Mouse (Mus musculus) telencephalon, adult 2 months (tissue): ENCODE measurements at regions not wholly inside any gene's neighbourhood (a gene's known extent, or its start where the extent isn't known, plus 50 kb on each side); places are given as distances from the start of the nearest gene placed in this dataset.

Experiments
- DNase-seq: peaks from one replicate; pipeline ENCODE4 v3.0.0-alpha.2; 2011; ENCODE audit warnings: low read depth, low spot score

DNA sequence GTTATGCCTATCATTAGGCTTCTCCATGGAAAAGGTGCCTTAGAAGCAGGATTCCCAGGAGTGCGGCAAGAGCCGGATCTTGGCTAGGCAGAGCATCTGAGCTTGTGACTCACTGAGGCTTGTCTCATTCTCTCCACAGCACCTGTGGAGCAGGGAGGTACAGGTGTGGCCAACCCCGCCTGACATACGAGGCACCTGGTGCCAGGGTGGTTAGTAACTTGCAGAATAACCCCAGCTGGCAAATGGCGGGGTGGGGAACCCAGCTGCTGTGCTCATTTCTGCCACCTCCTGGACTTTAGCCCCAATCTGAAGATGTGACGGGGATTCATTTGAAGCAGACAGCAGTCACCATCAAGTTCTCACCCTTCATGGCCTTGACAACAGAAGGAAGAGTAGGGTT lies 96.2 kb downstream of the Pdgfra start:
- DNase-seq, result no peak

DNA sequence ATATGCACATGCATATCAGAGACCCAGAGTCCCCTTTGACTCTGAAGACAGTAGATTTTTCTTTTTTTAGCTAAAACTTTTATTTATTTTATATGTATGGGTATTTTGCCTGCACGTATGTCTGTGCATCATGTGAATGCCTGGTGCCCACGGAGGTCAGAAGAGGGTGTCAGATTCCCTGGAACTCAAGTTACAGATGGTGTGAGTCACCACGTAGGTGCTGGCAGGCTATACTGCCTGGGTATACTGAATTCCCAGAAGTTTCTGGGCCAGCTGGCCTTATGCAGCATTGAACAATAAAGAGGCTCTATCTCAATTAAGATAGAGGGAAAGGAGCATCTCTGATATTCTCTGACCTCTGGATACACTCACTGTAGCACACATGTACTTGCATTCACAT lies 97.6 kb downstream of the Pdgfra start:
- no peak for DNase-seq

DNA sequence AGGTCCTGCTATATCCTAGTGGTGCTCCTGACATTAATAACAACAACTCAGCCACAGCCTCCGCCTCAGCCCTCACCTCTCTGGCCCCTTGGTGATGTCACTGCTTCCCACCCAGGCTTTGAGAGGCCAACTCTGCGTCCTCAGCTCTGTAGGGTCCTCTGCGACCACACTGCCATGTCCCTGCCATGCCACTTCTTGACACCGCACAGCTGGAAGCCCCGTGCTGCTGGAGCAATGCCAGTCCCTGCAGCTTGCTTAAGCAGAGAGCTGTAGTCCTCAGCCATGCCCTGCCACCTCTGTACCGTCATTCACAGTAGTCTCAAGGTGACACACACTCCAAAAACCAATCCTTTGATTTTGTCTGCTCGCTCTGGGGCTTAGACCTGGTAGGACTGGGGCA lies 101.3 kb downstream of the Pdgfra start:
- no peak for DNase-seq

DNA sequence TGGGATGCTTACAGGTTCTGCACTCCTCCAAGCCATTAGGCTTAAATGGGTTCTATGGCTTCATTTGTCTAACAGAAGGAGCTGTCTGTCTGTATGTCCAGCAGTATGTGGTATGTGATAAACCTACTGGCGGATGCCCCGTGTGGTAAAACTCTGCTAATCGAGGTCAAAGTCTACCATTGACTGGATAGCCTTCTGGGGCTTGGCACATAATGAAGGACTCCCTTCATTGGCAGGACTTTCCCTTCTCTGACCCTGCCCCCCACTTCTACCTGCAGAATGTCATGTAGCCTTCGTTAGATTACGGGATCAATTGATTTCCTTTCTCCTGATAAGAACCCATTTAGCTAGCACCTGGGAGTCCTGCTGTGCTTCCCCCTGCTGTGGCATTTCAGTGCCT lies 101.7 kb downstream of the Pdgfra start:
- DNase-seq, result no peak

DNA sequence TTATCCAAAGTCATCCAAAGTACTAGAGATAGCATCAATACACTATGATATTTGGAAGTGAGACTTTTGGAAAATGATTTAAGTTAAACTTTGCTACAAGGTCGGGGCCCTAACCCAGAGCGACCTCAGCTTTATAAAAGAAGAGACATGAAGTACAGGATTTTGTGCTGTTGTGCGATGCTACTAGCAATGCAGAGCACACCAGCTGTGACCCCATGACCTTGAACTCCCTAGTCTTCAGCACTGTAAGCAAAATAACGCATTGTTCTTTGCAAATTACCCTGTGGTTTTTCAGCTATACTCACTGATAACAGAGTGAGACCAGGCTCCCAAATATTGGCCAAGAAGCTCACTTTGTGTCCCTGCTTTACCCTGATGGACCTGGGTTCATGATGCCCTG lies 104.1 kb downstream of the Pdgfra start:
- no peak for DNase-seq

DNA sequence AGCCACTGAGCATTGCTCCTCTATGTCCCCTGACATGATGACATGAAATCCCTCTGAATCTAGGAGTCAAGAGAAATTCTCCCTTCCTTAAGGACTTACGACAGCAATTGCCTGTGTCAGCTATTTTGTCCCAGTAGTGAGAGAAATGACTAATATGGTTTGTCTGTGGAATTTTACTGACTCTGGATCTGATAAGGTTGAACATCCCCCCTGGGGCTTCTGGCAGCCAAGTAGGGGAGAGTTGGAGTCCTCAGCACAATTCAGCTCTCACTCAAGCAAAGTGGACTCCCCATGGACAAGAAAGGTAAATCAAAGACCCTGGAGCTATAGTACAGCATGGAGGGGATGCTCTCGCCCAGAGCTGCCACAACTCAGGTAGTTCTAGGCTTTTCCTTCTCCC lies 105.0 kb downstream of the Pdgfra start:
- no peak for DNase-seq

DNA sequence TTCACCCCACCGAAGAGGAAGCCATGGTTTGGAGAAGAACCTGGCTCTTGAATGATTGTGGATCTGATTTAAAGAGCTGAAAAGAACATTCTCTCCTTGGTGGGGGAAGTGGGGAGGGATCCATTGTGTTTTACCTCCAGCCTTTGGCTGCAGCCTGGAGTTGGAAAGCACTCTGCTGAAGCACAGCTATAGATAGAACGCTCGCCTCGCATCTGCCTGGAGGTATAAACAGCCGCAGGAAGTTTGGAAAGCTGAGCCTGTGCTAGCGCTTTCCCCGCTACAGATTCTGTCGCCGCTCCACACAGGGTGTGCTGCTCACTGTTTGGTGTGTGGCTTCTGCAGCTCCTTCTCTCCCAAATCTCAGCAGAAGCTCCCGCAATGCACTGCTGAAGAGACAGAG lies 108.2 kb downstream of the Pdgfra start:
- DNase-seq, result peak; percentile 60

DNA sequence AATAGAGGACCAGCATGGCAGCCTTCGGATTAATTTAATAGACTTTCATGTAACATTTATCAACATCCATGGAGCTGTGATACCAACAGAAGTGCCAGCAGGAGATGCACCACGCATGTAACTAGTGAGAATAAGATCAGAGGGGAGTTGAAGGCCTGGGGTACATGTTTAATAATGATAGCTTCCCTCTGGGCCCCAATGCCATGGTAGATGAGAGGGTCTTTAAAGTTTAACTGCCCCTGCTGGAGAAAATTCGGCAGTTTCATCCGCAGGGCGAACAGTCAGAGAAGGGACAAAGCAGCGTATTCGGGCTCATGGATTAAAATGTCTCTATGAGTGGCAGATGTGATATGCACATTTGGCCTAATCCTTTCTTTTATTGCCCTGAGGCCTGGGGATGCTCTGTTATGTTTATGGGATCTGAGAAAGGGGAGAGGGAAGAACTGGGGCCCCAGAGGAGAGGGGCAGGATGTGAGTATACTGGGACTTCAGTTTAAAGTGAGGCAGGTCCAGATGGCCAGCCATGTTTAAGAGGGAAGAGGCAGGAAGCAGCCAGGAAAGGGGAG lies 114.1 kb downstream of the Pdgfra start:
- no peak for DNase-seq

DNA sequence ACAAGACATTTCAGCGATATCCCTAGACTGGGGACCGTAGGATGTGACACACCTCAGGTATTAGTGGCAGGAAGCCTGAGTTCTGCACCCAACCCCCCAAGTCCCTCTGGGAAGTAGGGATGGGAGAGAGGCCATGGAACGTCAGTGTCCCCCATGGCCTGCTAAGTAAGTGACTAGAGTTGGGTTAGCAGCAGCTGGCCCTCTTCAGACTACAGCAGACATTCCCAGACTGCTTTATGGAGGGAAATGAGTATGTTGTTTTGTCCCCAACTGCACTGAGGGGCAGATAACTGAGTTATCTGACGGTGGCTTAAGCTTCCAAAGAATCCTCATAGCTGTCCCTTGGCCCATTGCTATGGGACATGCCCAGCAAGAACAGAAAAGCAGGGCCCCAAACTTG lies 114.8 kb downstream of the Pdgfra start:
- DNase-seq, result no peak

DNA sequence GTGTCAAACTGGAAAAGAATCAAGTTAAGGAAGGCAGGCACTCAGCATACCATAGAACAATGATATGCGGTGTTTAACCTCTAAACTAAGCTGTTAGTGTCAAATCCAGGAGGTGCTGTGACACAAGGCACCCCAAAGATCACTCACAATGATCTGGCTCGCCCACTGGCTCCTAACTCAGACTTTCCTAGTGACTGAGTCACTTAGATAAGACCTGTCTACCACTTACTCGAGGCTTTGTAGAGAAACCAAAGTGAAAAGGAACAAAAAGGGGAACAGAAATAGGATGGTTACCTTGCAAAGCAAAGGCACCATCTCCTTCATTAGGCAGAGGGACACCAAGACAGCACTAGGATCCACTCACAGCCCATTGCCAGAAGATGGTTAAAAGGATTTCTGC lies 115.7 kb downstream of the Pdgfra start:
- DNase-seq, result no peak

DNA sequence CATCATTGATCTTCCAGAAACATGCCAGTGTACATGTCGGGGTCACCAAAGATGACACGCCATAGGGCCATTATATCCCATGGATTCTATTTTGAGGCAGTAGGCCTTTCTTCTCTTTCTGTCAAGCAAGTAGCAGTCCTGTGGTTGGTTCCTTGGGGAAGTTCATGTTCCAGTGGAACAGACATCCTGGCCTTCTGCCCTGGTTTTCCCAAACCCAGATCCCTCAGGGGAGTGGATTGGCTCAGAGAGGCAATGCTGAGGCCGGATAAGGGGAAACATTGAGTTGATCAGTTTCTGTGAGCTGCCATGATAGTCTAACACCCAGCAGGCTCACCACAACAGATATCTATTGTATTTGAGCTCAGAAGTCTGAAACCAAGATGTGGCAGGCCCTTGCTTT lies 125.9 kb downstream of the Pdgfra start:
- DNase-seq, result no peak

DNA sequence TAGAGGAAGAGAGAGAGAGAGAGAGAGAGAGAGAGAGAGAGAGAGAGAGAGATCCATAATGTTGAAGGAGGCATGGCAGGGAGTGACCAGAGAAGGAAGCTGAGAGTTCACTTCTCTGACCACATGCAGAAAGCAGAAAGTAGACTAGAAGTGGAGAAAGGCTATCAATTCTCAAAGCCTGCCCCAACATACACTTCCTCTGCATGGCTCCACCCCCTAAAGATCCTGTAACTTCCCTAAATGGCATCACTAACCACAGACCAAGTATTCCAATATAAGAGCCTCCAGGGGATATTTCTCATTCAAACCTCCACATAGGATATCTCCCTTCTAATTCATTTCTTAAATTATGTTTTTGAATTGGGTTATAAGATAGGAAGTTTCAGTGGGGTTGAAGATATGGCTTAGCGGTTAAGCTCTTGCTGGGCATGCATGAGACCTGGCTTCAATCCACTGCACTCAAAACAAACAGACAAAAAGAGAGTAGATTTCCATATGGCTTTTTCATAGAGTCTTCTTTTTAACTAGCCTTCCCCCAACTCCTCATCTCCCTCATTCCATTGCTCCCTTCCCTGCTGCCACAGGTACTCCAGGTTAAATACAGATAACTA lies 127.6 kb downstream of the Pdgfra start:
- DNase-seq, result no peak

DNA sequence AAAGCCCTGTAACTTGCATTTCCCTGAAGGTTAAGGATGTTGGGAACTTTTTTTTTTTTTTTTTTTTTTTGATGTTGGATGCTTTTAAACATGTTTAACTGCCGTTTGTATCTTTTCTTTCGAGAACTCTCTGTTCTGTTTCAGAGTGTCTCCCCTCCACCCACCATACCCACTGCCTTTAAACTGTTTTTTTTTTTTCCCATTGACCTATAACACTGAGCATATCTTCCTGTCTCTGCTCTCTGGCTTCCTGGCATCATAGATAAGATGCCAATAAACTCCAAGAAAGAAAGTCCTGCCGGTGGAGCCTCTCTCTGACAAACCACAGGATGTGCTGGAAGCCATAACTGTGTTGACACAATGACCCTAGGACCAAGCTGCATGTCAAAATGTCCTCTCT lies 128.6 kb downstream of the Pdgfra start:
- DNase-seq, result no peak

DNA sequence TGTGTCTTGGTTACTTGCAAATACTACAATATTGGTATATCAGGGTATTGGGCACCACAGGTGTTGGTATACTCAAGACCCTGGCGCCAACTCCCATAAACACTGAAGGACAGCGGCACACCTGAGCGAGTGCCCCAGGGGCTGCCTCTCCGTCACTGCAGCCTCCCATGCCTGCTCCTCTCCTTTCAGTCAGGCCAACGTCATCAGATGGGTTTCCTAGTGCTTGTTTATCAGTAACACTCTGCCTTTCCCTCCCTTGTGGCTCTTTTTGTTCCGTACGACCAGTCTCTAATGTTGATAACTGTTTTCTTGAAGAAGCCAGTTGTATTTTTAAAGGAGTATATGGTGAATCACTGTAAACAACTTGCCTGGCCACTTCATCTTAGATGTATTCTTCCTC lies 129.4 kb downstream of the Pdgfra start:
- no peak for DNase-seq

DNA sequence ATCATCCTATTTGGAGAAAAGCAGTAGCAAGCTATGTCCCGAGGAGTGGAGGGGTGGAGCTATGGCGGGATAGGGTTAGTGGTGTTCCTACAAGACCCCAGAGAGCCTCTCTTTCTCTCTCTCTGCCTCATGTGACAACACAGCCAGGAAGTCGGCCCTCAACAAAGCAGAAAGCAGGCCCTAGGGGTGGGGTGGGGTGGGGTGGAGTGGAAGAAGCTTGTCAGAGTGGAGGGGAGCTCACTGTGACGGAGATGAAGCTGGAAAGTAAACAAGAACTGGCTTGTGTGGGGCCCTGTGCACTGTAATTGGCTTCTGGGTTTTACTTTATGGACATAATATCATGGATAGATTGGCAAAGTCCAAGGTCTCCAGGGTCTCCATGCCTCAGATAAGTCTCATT lies 130.5 kb downstream of the Pdgfra start:
- DNase-seq, result no peak

DNA sequence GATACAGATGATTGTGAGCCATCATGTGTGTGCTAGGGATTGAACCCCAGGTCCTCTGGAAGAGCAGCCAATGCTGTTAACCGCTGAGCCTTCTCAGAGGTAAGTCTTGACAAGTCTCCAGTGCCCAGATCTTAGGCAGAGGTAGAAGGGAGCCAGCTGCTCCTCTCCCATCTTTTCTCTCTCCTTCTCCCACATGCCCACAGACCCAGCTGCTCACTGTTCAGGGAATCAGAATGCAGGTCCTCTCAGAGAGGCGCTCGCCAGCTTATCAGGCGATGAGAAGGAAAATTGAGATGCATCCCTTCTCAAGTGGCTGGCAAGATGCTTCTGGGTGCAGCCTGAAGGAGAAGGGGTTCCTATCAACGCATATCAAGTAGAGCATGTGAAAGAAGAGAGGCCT lies 131.7 kb downstream of the Pdgfra start:
- peak; percentile 16 for DNase-seq

DNA sequence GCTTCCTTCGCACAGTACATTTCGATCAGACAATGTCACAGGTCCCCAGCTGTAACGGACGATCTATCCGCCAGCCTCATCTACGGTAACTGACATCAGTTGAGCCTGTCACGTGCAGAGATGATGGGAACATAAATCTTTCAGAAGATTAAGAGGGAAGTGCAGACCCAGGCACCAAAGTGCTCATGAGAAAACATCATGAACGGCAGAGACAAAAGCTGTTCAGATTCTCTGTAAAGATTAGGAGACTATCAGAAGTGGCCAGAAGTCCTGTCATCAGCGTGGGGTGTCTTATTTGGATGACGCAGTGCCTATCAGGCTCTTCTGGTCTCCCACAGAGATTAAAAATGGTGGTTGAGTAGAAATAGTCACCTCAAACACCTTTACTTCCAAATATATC lies 133.9 kb downstream of the Pdgfra start:
- DNase-seq, result no peak

DNA sequence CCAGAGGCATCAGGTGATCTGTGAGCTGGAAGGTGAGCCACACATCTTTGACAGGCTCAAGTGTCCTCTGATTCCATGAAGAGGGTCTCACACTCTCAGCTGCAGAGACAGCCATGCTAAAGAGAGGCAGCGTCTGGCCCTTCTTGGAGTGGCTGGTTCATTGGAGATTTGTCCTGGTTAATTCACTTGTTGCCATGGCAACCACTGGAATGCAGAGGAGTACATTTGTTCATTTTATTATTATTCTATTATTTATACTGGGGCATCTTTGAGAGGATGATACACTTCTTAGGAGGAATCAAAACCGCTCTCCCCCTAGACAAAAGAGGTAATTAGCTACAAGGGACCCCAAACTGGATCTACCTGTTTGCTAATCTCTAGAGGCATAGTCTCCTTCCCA lies 143.6 kb downstream of the Pdgfra start:
- no peak for DNase-seq

DNA sequence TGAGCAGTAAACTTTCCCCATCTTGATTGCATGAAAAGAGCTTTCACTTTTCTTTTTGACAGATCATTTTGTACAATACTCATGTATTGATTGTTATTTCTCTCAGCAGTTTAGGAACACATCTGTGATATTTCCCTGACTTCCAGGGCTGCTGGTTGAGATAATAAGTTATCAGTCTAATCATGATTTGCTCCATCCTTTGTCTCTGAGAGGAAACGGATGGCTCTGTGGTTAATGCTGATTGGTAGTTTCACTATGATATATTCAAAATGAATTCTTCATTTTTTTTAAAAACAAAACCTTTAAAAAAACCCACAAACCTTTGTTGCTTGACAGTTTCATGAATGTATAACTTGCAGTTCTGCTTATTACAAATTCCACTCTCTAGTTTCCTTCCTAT lies 160.8 kb downstream of the Pdgfra start:
- DNase-seq, result no peak

DNA sequence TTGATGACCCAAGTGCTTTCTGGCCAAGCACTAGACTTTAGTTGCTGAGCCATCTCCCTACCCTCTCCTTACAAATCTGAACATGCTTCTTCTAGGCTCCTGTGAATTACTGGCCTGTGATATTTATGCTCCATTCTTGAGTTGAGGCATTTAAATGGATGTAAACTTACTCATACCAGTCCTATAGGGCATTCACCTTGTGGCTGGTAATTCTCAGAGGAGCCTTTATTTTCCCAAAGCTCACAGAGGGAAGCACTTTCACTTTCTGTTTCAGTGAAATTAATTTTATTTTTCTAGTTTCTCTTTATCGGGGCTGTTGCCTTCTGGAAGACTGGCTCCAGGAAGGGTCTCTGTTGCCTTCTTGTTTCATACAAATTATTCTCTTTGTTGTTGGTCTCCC lies 163.9 kb downstream of the Pdgfra start:
- DNase-seq, result no peak

DNA sequence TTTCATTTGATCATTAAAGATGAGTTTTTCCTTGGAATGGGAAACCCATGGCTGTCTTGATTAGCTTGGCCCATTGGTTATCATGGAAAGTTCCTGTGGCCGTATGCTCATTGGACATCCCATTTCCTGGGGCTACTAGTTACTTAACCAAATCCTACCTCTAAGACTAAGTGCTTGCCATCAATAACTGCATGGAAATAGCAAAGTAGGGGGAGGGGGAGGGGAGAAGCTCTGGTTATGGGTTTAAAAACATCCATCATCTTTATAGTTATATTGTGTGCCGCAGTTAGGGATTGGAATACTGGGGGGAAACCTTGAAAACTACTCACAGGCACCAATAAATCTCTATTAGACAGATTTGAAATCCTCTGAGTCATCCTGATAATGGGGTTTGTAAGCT lies 168.4 kb downstream of the Pdgfra start:
- DNase-seq, result no peak

DNA sequence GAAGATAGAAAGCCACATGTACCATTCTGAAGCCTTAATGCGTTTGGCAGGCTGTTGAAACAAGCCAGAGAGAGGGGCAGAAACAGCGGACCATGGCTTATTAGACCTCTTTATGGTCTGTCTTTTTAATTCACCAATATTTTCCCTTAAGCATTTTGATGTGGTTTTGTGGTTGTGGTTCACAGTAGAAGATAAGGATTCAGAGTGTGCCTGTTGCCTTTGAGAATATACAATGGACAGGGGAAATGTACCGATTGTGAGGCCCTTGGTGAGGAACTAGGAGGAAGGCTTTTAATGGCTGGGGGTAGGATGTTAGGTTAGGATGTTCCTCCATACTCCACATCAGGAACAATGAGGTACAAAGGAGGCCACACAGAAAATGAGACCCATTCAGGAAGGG lies 182.0 kb downstream of the Pdgfra start:
- DNase-seq, result no peak

DNA sequence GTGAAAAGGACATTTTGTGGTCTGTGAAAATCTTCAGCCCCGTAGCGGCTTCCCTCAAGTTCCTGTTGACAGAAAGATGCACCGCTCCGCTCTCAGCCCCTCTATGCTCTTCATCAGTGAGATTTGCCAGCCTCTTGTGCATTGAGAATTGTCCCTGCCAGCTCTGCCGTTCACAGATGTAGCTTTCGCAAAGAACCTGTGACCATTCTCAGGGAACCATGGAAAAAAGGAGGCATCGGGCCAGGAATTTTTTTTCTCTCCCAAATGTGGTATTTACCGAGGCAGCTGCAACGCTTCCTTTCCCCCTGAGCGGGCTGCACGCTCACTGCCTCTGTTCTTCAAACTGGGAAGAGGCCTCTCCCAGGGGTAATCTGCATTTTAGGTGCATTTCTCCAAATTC lies 184.4 kb downstream of the Pdgfra start:
- no peak for DNase-seq

DNA sequence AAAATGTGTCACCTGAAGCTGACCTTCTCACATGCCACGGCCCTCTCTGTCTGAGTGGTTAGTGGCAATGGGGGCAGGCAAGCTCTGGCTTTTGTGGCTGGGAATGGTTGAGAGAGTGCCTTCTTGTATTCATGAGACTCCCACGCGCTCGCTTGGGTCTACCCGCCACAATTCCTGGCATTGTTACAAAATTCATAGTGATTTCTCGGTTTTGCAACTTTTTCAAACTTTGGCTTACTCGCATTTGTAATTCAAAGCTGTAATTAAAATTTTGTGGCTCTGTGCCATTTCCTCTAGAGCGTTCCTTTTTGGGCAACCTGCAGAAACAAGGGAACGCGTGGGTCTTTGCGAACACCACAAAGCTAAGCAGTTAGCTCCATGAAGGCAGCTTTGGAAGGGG lies 186.3 kb downstream of the Pdgfra start:
- DNase-seq, result peak; percentile 54
